Mouse (Mus musculus) kidney, postnatal 25 days (tissue): ENCODE measurements around the gene Fndc9.

Experiments used
- DNase-seq, 2 experiments: peaks; one replicate each; pipeline ENCODE4 v3.0.0; 2021; ENCODE audit warnings: mixed read lengths in 2 of 2

The Fndc9 gene

DNA sequence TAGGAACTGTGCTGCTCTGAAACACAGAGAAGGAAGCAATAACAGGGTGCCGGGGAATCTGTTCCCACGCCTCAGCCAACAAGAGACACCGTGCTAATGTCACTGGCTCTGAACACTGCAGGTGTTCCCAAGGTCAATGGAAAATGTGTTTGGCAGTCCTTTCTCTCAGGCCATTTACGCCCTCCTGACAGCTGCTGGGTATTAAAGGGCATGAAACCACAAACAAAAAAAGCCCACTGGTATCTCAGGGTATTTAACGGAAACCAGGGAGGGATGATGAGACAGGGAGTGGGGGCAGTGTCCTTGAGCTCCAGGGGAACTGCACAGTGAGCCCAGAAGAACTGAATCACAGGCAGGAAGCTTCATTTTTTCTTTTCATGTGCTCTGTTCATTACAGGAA, 42.8 kb downstream of the Fndc9 start:
- peak in 1 of 2 experiments; percentile 52 for DNase-seq

DNA sequence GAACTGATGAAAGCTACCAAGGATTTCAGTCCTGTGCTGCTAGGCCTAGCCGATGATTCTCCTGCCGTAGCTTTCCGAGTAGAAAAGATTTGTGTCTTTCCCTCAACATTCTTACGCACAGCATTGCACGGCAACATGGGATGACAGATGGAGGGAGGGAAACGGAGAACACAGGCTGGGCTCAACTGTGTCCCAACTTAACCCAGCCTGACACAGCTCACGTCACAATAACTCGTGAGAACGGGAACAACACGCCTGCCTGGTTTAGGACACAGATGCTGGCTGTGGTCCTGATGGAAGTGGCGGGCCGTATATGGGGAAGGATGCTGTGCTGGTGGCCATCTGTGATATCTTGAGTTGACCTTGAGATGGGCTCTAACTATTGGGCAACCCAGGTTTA, 43.4 kb downstream of the Fndc9 start:
- DNase-seq = no peak

DNA sequence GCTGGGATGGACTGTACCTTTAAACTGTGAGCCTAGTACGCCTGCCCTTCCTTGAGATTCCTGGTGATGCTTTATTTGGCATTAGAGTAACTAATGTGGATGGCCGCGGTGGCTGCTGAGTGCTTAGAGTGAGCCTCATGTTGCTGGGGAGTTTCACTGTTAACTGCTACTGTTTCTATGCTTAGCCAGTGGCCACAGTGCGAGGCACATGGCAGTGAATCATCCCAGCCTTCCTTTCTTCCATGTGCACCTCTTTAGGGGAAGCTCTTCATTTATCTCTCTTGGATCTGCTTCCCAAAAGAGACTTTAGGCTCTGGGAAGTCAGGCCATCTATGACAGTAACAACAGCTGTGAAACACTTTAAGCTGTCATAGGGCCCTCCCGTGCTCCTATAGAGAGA, 47.3 kb downstream of the Fndc9 start:
- DNase-seq = peak in 1 of 2 experiments; percentile 31

DNA sequence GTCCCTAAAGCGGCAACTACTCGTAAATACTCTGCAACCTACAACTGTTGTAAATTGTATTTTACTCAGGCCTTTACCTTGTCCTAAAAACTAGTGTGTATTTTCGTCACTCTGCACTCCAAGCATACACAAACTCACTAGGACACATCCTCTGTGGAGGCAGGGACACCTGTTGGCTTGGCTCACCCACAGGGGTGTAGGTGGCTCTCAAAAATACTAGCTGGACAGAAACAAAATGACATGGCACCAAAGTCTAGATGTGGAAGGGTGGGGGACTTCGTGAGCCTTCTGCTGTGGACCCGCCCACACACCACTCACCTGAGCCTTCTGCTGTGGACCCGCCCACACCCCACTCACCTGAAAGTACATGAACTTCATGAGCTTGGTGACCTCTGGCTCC, 48.5 kb downstream of the Fndc9 start:
- DNase-seq = peak in 1 of 2 experiments; percentile 36

DNA sequence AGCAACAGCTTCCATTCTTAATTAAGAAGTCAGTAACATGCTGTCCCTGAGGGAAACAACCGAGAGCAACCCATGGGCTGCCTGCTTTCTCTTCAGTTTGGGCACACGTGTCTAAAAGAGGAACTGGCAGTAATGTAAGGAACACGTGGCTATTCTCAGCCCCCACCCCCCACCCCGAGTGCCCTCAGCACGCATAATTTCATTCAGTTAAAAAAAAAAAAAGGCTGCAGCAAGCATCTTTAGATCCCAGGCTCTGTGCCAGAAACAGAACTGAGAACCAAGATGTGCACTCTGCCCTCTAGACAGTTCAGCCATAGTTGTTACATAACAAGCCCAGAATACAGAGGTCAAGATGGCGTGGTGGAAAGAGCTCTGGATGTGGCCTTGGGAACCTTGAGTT, 51.5 kb downstream of the Fndc9 start:
- DNase-seq = peak; percentile 85 to 87

DNA sequence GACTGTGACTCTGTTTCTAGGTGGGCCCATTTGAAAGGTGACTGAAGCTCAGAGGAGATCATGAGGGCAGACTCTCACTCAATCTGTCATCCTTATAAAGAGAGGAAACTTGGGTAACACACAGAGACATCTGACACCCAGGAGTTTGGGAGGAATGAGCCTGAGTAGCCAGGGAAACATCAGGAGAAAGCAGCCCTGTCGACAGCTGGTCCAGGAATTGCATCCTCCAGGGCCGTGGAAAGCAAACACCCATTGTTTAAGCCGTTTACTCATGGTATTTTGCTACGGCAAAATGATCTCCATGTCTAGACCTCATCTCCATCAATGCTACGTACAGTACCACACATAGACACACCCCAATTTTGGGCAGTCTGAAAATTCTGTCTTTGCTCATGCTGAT, 52.8 kb downstream of the Fndc9 start:
- peak in 1 of 2 experiments; percentile 15 for DNase-seq

DNA sequence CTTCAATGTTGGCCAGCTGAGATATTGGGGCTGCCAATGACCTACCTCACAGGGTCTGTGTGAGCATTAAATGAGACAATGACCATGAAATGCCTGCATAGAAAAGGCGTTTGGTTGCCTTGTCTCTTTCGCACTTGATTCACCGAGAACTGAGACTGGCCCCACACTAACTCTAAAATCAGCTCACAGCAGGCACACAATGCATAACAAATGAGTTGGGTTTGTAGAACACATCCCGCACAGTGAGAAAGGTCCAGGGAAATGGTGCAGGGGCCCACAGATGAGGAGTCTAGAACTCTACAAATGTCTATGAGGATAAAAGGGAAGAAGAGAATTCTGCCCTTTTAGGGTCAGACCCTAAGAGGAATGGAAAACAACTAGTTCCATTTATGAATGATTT, 53.7 kb downstream of the Fndc9 start:
- DNase-seq = peak in 1 of 2 experiments; percentile 11
